Mouse (Mus musculus) lung, embryonic 15.5 days (tissue): ENCODE results near the gene Ubxn2a. TPM values are rescaled to one million over a fixed set of nuclear protein-coding genes. Genes with fewer than 3 reads are reported as not detected.
A peak's percentile ranks its signal among the peaks of the same experiment; 100 is the strongest.
"Not testable (repeated sequence)": the region's sequence is repeated elsewhere in the genome, so short reads cannot be mapped to it uniquely, and the experiment has no call there.

ENCODE experiments used
- ATAC-seq: fragments of 200-750 bp; cut with Nextera tagmentation; 2 replicates; pipeline ENCODE4 v1.8.0; 2017; ENCODE audit warnings: moderate number of reproducible peaks, borderline replicate concordance; ENCODE audit not compliant: low FRiP score, low TSS enrichment; ENCODE audit errors: extremely low read depth
- H3K27ac ChIP-seq: fragments of 300-500 bp; sonication (generic); 2 replicates; pipeline ENCODE4 v1.5.1; 2015; ENCODE audit warnings: moderate library complexity, mild to moderate bottlenecking, inconsistent platforms
- H3K27me3 ChIP-seq: fragments of 300-500 bp; sonication (generic); 2 replicates; pipeline ENCODE4 v1.6.1; 2015; ENCODE audit warnings: inconsistent platforms
- H3K36me3 ChIP-seq: fragments of 300-500 bp; sonication (generic); 2 replicates; pipeline ENCODE4 v1.6.1; 2015; ENCODE audit warnings: inconsistent platforms
- H3K4me1 ChIP-seq: fragments of 300-500 bp; sonication (generic); 2 replicates; pipeline ENCODE4 v1.6.1; 2015; ENCODE audit warnings: inconsistent platforms
- H3K4me2 ChIP-seq: fragments of 300-500 bp; sonication (generic); 2 replicates; pipeline ENCODE4 v1.6.1; 2015; ENCODE audit warnings: inconsistent platforms, mild to moderate bottlenecking, moderate library complexity
- H3K4me3 ChIP-seq: fragments of 300-500 bp; sonication (generic); 2 replicates; pipeline ENCODE4 v1.5.1; 2015; ENCODE audit warnings: mild to moderate bottlenecking, inconsistent platforms
- H3K9ac ChIP-seq: fragments of 300-500 bp; sonication (generic); 2 replicates; pipeline ENCODE4 v1.6.1; 2015; ENCODE audit warnings: inconsistent platforms
- H3K9me3 ChIP-seq: fragments of 300-500 bp; sonication (generic); 2 replicates; pipeline ENCODE4 v1.6.1; 2016; ENCODE audit warnings: inconsistent platforms
- WGBS: fragments of 180-500 bp; shearing (Covaris S2); methylation state at CpG from one replicate; pipeline ENCODE4 v1.1.7; 2015; 5-methylcytosine and 5-hydroxymethylcytosine counted together
- polyA plus RNA-seq: library from polyadenylated mRNA; unstranded; fragments of >200 nt; fragmentation: Nextera tagmentation; extraction: Ambion mirVana; gene quantifications from 2 replicates; pipeline ENCODE4 v1.2.1, GENCODE M21; 2015

Gene Ubxn2a
- polyA plus RNA-seq, 1 experiment from 2014 or later: 31.3 TPM

DNA sequence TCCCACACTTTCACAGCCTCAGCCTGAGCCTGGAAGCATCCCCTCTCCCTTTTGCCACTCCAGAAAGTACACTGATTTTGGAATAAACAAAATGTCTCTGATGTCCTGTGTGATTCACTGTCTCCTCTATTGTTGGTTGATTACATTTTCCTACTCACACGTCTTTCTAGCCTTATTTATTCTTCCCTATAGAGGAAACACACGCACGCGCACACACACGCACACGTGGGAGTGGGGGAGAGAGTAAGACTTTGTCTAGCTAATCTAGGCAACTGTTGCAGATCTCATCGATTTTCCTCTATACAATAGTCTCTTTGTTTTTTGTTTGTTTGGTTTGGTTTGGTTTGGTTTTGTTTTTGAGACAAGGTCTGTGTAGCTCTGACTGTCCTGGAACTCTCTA, 886 bp upstream of the Ubxn2a start:
- Histone ChIP-seq H3K4me3 (peak overlapping the region; percentile 84; the same call in 1 of the 2 replicates), H3K27ac (no peak overlapping the region), H3K9me3 (no peaks in the 10 kb centered on the region), H3K9ac (no peak overlapping the region), H3K27me3 (no peaks in the 10 kb centered on the region), H3K4me2 (no peak overlapping the region), H3K36me3 (no peaks in the 10 kb centered on the region), H3K4me1 (peaks cover 6% of the 10 kb centered on the region; the same call in 1 of the 2 replicates)
- WGBS: 80% methylated on average over 7 of the region's 7 CpGs
- no peak for ATAC-seq

DNA sequence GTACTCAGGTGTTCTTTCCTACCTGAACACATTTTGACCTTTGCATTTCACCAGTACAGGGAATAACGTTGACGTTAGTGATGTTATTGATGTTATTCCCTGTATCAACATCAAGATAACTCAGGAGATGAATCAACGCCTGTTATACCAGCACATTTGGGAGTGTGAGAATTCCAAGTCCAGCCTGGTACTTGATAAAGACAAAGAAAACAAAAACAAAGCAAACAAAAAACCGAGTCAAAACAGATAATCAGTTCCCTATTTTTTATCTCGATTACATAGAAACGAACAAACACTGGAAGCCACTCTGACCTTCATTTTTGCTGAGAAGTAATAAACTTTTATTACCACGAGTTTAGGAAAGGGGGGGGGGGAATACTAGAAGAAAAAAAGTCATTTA, 1.0 kb downstream of the Ubxn2a start:
- WGBS: 38% methylated on average over 7 of the region's 7 CpGs
- peak overlapping the region; percentile 84 for H3K4me3 ChIP-seq
- peaks cover 6% of the 10 kb centered on the region; the same call in 1 of the 2 replicates for H3K4me1 ChIP-seq
- no peaks in the 10 kb centered on the region for H3K27me3 ChIP-seq
- no peaks in the 10 kb centered on the region for H3K36me3 ChIP-seq
- H3K9me3 ChIP-seq: no peaks in the 10 kb centered on the region
- no peak for ATAC-seq
- peak overlapping the region; percentile 87; the same call in 1 of the 2 replicates for H3K27ac ChIP-seq
- H3K9ac ChIP-seq: peak overlapping the region; percentile 84
- H3K4me2 ChIP-seq: peak overlapping the region; percentile 87

DNA sequence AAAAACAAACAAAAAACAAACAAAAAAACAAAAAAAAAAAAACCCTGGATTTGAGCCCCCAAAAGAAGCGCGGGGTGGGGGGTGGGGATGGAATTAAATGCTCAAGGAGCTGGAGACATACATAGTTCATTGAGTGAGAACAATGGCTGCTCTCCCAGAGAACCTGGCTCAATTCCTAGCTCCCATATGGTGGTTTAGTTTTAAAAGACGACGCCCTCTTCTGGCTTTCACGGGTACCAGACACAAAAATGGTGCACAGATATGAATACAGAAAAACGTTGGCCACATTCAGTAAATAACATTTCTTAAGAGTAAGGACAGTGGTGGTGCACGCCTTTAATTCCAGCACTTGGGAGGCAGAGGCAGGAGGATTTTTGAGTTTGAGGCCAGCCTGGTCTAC, 1.6 kb downstream of the Ubxn2a start:
- no peak overlapping the region for H3K27ac ChIP-seq
- H3K4me2 ChIP-seq: no peak overlapping the region
- H3K9ac ChIP-seq: no peak overlapping the region
- no peak overlapping the region for H3K4me3 ChIP-seq
- peaks cover 6% of the 10 kb centered on the region; the same call in 1 of the 2 replicates for H3K4me1 ChIP-seq
- ATAC-seq: no peak
- no peaks in the 10 kb centered on the region for H3K36me3 ChIP-seq
- no peaks in the 10 kb centered on the region for H3K9me3 ChIP-seq
- WGBS: 78% methylated on average over 7 of the region's 7 CpGs
- no peaks in the 10 kb centered on the region for H3K27me3 ChIP-seq

DNA sequence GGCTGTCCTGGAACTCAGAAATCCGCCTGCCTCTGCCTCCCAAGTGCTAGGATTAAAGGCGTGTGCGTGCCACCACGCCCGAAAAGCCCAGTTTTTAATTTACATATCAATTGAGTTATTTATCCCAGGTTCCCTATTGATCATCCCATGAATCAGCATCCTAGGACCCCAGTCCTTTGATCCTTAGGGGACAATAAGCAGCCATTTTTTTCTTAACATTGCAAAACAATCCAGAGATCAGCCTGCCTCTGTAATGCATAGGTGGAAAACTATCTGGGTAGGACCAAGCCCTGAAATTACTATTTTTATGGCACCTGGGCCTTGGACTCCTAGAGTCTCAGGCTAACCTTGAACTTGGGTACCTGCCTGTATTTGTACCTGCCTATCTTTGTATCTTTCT, 9.5 kb downstream of the Ubxn2a start:
- Histone ChIP-seq H3K4me2 (no peak overlapping the region), H3K27ac (no peak overlapping the region), H3K4me3 (no peak overlapping the region), H3K36me3 (no peaks in the 10 kb centered on the region), H3K27me3 (no peaks in the 10 kb centered on the region), H3K9me3 (no peaks in the 10 kb centered on the region), H3K9ac (no peak overlapping the region), H3K4me1 (no peaks in the 10 kb centered on the region)
- 94% methylated on average over 5 of the region's 5 CpGs for WGBS
- ATAC-seq: no peak

DNA sequence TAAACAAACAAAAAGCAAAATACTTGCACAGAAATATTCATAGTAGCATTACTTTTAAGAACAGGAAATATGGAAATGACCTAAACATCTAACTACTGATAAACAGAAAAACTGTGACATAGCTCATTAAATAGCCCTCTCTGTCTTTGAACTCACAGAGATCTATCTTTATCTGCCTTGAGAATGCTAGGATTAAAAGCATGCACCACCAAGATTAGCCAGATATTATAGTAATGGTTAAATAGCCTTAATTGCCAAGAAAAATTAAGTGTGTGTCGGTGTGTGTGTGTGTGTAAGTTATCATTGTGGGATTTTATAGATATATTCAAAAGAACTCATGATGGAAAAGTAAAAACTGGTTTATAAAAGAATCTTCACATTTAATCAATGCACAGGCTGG, 17.6 kb downstream of the Ubxn2a start:
- H3K4me3 ChIP-seq: no peak overlapping the region
- H3K36me3 ChIP-seq: no peaks in the 10 kb centered on the region; the same call in 1 of the 2 replicates
- no peaks in the 10 kb centered on the region for H3K4me1 ChIP-seq
- no peak for ATAC-seq
- no peak overlapping the region for H3K27ac ChIP-seq
- no peaks in the 10 kb centered on the region for H3K9me3 ChIP-seq
- H3K27me3 ChIP-seq: no peaks in the 10 kb centered on the region
- WGBS: 85% methylated on average over 1 of the region's 1 CpGs
- H3K4me2 ChIP-seq: no peak overlapping the region
- H3K9ac ChIP-seq: no peak overlapping the region

DNA sequence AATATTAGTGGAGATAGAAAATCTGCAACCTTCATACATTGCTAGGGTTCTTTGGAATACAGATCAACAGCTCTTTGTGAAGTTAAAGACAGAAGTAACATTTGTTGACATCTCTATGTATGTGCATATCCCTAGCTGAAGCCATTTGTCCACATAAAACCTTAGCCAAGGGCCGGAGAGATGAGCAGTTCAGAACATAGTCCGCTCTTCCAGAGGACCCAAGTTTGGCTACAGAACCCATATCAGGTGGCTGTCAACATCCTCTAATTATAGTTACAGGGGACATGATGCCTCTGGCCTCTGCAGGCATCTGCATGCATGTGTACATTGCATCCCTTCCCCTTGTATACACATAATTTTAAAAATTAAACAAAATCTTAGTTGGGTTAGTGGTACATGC, 18.3 kb downstream of the Ubxn2a start:
- Histone ChIP-seq H3K4me3 (no peak overlapping the region), H3K27ac (no peak overlapping the region), H3K9ac (no peak overlapping the region), H3K27me3 (no peaks in the 10 kb centered on the region), H3K4me2 (no peak overlapping the region), H3K4me1 (no peaks in the 10 kb centered on the region), H3K36me3 (no peaks in the 10 kb centered on the region; the same call in 1 of the 2 replicates), H3K9me3 (no peaks in the 10 kb centered on the region)
- 88% methylated on average over 2 of the region's 2 CpGs for WGBS
- no peak for ATAC-seq

DNA sequence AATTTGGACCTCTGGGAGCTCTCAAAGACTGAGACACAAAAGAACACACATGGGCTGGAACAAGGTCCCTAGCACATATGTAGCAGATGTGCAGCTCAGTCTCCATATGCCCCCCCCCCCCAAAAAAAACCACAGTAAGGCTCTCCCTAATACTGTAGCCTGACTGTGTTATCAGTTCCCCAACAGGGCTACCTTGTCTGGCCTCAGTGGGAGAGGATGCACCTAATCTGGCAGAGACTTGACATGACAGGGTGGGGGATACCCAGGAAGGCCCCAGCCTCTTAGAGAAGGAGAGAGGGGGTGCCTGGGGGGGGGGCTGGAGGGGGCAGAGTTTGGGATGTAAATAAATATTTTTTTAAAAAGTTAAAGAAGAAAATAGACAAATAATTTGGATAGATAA, 18.8 kb downstream of the Ubxn2a start:
- Histone ChIP-seq H3K9ac (no peak overlapping the region), H3K4me1 (no peaks in the 10 kb centered on the region), H3K27ac (no peak overlapping the region), H3K4me2 (no peak overlapping the region), H3K27me3 (no peaks in the 10 kb centered on the region), H3K9me3 (no peaks in the 10 kb centered on the region), H3K36me3 (no peaks in the 10 kb centered on the region; the same call in 1 of the 2 replicates), H3K4me3 (no peak overlapping the region)
- ATAC-seq: no peak

DNA sequence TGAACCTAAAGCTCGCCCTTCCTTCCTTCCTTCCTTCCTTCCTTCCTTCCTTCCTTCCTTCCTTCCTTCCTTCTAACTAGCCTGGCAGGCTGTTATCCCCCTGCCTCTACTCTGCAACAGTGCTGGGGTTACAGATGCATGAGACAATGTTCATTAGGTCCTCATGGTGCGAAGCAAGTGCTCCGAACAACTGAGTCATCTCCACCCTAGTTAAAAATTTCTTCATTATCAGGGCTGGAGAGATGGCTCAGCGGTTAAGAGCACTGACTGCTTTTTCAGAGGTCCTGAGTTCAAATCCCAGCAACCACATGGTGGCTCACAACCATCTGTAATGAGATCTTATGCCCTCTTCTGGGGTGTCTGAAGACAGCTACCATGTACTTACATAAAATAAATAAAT, 20.9 kb downstream of the Ubxn2a start:
- H3K9ac ChIP-seq, H3K9me3 ChIP-seq, H3K36me3 ChIP-seq, ATAC-seq, H3K4me3 ChIP-seq, H3K27me3 ChIP-seq, H3K27ac ChIP-seq, H3K4me1 ChIP-seq, H3K4me2 ChIP-seq: not testable (repeated sequence)
- WGBS: 85% methylated on average over 4 of the region's 4 CpGs

DNA sequence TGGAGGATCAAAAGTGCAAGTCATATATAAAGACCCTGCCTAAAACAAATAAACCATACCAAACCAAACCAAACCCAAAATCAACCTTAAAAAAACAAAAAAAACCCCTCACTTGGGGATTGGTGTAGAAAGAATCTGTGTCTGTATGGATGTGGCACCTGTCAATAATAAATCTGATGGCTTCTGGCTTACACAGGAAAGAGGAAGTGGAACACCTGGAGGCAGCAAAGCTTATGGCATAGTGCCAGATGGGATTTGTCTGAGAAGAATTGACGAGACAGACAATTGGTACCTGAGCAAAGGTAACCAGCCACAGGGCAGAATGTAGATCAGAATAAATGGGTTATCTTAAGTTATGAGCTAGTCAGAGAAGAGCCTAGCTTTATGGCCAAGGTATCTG, 22.4 kb downstream of the Ubxn2a start:
- Histone ChIP-seq H3K27ac (no peak overlapping the region), H3K9me3 (no peaks in the 10 kb centered on the region), H3K4me2 (no peak overlapping the region), H3K4me3 (no peak overlapping the region), H3K36me3 (peaks cover 3% of the 10 kb centered on the region; the same call in 1 of the 2 replicates), H3K9ac (no peak overlapping the region), H3K27me3 (no peaks in the 10 kb centered on the region), H3K4me1 (no peaks in the 10 kb centered on the region)
- 57% methylated on average over 1 of the region's 1 CpGs for WGBS
- no peak for ATAC-seq

DNA sequence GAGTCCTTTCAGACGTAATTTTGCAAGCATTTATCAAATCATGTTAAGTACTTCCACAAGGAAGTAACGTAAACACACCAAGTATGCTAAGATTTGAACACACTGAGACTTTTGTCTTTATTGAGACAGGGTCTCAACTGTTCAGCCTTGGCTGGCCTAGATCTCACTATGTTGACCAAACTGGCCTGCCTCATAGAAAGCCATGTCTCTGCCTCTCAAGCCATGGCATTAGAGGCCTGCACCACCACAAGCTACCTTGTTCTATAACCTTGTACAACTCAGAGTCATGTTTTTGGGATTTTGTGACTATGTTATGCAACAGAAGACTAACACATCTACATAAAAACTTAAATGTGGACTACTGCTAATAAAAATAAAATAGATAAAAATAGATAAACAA, 25.4 kb downstream of the Ubxn2a start:
- Histone ChIP-seq H3K27ac (no peak overlapping the region), H3K4me1 (no peaks in the 10 kb centered on the region), H3K9me3 (no peaks in the 10 kb centered on the region), H3K27me3 (no peaks in the 10 kb centered on the region), H3K4me2 (no peak overlapping the region), H3K4me3 (no peak overlapping the region), H3K9ac (no peak overlapping the region), H3K36me3 (peaks cover 10% of the 10 kb centered on the region; the same call in 1 of the 2 replicates)
- no peak for ATAC-seq
- WGBS: 53% methylated on average over 2 of the region's 2 CpGs

DNA sequence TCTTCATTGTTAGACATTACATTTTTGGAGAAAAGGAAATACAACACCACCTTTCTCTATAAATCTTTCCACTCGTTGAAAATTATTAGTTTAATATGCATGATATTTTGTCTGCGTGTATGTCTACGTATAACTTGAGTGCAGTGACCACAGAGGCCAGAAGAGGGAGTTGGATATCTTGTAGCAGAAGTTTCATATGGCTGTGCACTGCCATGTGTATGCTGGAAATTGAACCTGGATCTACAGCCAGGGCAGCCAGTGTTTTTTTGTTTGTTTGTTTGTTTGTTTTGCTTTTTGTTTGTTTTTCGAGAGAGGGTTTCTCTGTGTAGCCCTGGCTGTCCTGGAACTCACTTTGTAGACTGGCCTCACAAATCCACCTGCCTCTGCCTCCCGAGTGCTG, 28.5 kb downstream of the Ubxn2a start:
- peaks cover 11% of the 10 kb centered on the region for H3K4me1 ChIP-seq
- no peak overlapping the region for H3K4me3 ChIP-seq
- H3K27me3 ChIP-seq: no peaks in the 10 kb centered on the region
- H3K9me3 ChIP-seq: no peaks in the 10 kb centered on the region
- H3K4me2 ChIP-seq: no peak overlapping the region
- no peak overlapping the region for H3K27ac ChIP-seq
- peaks cover 10% of the 10 kb centered on the region; the same call in 1 of the 2 replicates for H3K36me3 ChIP-seq
- no peak overlapping the region for H3K9ac ChIP-seq
- 92% methylated on average over 5 of the region's 5 CpGs for WGBS
- ATAC-seq: no peak

DNA sequence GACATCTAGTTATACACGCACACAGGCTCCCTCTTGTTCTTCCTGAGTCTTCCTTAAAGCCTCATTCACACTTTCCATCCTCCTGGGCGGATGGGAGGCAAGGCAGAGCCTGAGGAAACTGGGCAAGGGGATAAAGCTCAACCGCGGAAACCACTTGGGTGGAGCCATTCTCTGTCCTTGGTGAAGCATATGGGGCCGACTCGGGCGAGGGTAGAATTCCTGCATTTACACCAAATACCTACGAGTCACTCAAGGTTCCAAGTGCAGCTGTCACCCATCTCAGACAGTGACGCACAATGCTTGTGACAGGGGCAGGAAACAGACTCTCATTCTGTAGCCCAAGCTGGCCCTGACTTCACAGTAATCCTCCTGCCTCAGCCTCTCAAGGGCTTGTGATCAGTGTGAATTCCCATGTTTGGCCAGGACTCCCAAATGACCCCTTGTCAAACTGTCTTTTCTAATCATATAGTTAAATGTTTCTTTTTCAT, 29.2 kb downstream of the Ubxn2a start:
- H3K4me3 ChIP-seq: no peak overlapping the region
- no peak for ATAC-seq
- 72% methylated on average over 9 of the region's 9 CpGs for WGBS

DNA sequence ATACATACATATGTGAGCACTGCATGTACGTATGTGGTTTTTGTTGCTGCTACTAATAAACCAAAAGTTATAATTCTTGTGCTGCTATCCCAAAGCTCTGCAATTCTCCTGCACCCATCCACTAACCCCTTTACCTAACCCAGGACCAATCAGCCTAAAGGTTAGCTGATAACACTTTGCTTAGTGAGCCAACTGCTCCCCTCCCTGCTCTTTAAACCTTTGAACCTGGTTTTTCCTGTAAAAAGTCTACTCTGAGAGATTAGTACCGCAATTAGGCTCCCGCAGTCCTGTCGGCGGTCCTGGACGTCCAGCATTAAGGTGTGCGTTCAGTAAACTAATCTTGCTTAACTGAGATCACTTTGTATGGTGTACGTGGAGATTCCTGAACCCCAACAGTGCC, 31.9 kb downstream of the Ubxn2a start:
- no peak overlapping the region for H3K4me2 ChIP-seq
- no peak overlapping the region for H3K4me3 ChIP-seq
- H3K9ac ChIP-seq: no peak overlapping the region
- H3K27me3 ChIP-seq: no peaks in the 10 kb centered on the region
- no peak for ATAC-seq
- H3K9me3 ChIP-seq: no peaks in the 10 kb centered on the region
- 85% methylated on average over 8 of the region's 8 CpGs for WGBS
- H3K4me1 ChIP-seq: peaks cover 23% of the 10 kb centered on the region
- peaks cover 8% of the 10 kb centered on the region; the same call in 1 of the 2 replicates for H3K36me3 ChIP-seq
- no peak overlapping the region for H3K27ac ChIP-seq

More for the DNA sequence above, 29.2 kb downstream of the Ubxn2a start:
- peaks cover 18% of the 10 kb centered on the region for H3K4me1 ChIP-seq
- H3K27me3 ChIP-seq: no peaks in the 10 kb centered on the region
- H3K9ac ChIP-seq: no peak overlapping the region
- no peak overlapping the region for H3K27ac ChIP-seq
- H3K36me3 ChIP-seq: peaks cover 10% of the 10 kb centered on the region; the same call in 1 of the 2 replicates
- no peak overlapping the region for H3K4me2 ChIP-seq
- H3K9me3 ChIP-seq: no peaks in the 10 kb centered on the region
